Mouse (Mus musculus) liver, embryonic 12.5 days (tissue): ENCODE measurements around the gene Zfp787. TPM values are rescaled to one million over a fixed set of nuclear protein-coding genes. Genes with fewer than 3 reads are reported as not detected.

Experiments
- ATAC-seq: fragments of 200-750 bp; cut with Nextera tagmentation; 2 replicates; pipeline ENCODE4 v1.8.0; 2017; ENCODE audit warnings: moderate number of reproducible peaks, mild to moderate bottlenecking, moderate library complexity
- H3K27ac ChIP-seq: fragments of 300-500 bp; sonication (generic); 2 replicates; pipeline ENCODE4 v1.5.1; 2016; ENCODE audit warnings: mild to moderate bottlenecking
- H3K27me3 ChIP-seq: fragments of 300-500 bp; sonication (generic); replicated peaks from 2 replicates; pipeline ENCODE4 v1.6.1; 2016; ENCODE audit warnings: mild to moderate bottlenecking, moderate library complexity
- H3K36me3 ChIP-seq: fragments of 300-500 bp; sonication (generic); 2 replicates; pipeline ENCODE4 v1.6.1; 2016; ENCODE audit warnings: mild to moderate bottlenecking, moderate library complexity
- H3K4me1 ChIP-seq: fragments of 300-500 bp; sonication (generic); 2 replicates; pipeline ENCODE4 v1.6.1; 2016
- H3K4me2 ChIP-seq: fragments of 300-500 bp; sonication (generic); 2 replicates; pipeline ENCODE4 v1.6.1; 2016; ENCODE audit warnings: mild to moderate bottlenecking, moderate library complexity
- H3K4me3 ChIP-seq: fragments of 300-500 bp; sonication (generic); 2 replicates; pipeline ENCODE4 v1.5.1; 2016; ENCODE audit warnings: mild to moderate bottlenecking, moderate library complexity
- H3K9ac ChIP-seq: fragments of 300-500 bp; sonication (generic); 2 replicates; pipeline ENCODE4 v1.6.1; 2016; ENCODE audit warnings: mild to moderate bottlenecking, moderate library complexity
- H3K9me3 ChIP-seq: fragments of 300-500 bp; sonication (generic); replicated peaks from 2 replicates; pipeline ENCODE4 v1.6.1; 2016; ENCODE audit warnings: mild to moderate bottlenecking, moderate library complexity
- WGBS: fragments of 180-500 bp; shearing (Covaris S2); methylation state at CpG from one replicate; pipeline ENCODE4 v1.1.7; 2016; ENCODE audit not compliant: insufficient replicate concordance; 5-methylcytosine and 5-hydroxymethylcytosine counted together
- polyA plus RNA-seq: library from polyadenylated mRNA; unstranded; fragments of >200 nt; fragmentation: Nextera tagmentation; extraction: Ambion mirVana; gene quantifications from 2 replicates; pipeline ENCODE4 v1.2.1, GENCODE M21; 2016

Zfp787 gene
- polyA plus RNA-seq, 1 experiment from 2014 or later = 18.0 TPM

- H3K27ac ChIP-seq = no peak overlapping the region
- H3K9me3 ChIP-seq = no peaks in the 10 kb centered on the region
- no peak for ATAC-seq
- H3K9ac ChIP-seq = no peak overlapping the region
- 0 out of 2 replicates have a peak, but pooled peaks cover 4% of the 10 kb centered on the region for H3K27me3 ChIP-seq
- H3K4me2 ChIP-seq = no peak overlapping the region
- H3K36me3 ChIP-seq = no peaks in the 10 kb centered on the region
- 42% methylated on average over 3 of the region's 3 CpGs for WGBS
- peaks cover 16% of the 10 kb centered on the region for H3K4me1 ChIP-seq
- no peak overlapping the region for H3K4me3 ChIP-seq
These were observed 5.7 kb upstream of the Zfp787 start for GRCm38 (mm10) chr7:6161541-6161940.

DNA sequence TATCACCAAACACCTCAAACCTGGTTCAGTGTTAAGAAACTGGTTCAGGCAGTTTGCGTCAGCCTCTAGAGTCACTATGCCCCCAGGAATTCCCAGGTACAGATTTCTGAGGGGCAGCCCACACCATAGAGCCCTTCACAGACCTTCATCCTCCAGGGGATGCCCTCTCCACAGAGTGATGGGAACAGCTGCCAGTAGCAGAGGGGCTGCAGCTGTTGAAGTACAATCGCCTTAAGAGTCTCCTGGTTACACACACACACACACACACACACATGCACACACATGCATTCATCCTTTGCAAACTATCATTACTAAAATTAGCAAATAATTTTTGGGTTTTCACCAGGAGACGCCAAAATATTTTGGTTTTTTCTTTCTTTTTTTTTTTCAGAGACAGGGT lies 3.8 kb upstream of the Zfp787 start:
- 0 out of 2 replicates have a peak, but pooled peaks cover 4% of the 10 kb centered on the region for H3K27me3 ChIP-seq

DNA sequence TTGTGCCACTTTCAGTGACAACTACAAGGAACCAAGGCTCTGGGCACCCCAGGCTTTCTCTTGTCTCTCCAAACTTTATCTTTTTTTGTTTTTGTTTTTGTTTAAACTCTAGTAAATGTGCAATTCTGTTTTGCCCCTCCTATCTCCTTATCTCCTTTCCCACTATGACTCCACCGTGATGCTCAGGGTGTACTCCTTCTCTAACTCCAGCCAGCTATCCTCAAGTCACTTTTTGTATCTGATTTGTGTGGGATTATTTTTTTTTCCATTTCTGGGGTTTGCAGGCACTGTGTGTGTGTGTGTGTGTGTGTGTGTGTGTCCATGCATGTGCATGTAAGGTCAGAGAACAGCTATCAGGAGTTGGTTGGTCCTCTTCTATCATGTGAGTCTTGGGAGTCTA lies 1.7 kb upstream of the Zfp787 start:
- H3K4me3 ChIP-seq = 0 out of 2 replicates have a peak overlapping the region, but pooled peaks have one; percentile 11
- WGBS = 8% methylated on average over 1 of the region's 1 CpGs

More for the DNA sequence above, 3.8 kb upstream of the Zfp787 start:
- Histone ChIP-seq H3K4me3 (no peak overlapping the region), H3K4me1 (peaks cover 25% of the 10 kb centered on the region), H3K9ac (no peak overlapping the region), H3K9me3 (no peaks in the 10 kb centered on the region), H3K36me3 (no peaks in the 10 kb centered on the region), H3K4me2 (no peak overlapping the region), H3K27ac (no peak overlapping the region)
- ATAC-seq = no peak
- WGBS = 62% methylated on average over 3 of the region's 3 CpGs

GRCm38 (mm10) chr7:6156901-6157472 lies 1.2 kb upstream of the Zfp787 start:
- WGBS = 28% methylated on average over 9 of the region's 9 CpGs
- peak overlapping the region; percentile 82 for H3K4me3 ChIP-seq
- H3K4me2 ChIP-seq = peak overlapping the region; percentile 92
- no peaks in the 10 kb centered on the region for H3K36me3 ChIP-seq
- peaks cover 49% of the 10 kb centered on the region for H3K4me1 ChIP-seq
- no peak for ATAC-seq
- H3K27ac ChIP-seq = peak overlapping the region; percentile 92
- no peaks in the 10 kb centered on the region for H3K27me3 ChIP-seq
- H3K9ac ChIP-seq = peak overlapping the region; percentile 91
- no peaks in the 10 kb centered on the region for H3K9me3 ChIP-seq

More for the DNA sequence above, 1.7 kb upstream of the Zfp787 start:
- Histone ChIP-seq H3K4me1 (peaks cover 45% of the 10 kb centered on the region), H3K9ac (peak overlapping the region; percentile 91), H3K4me2 (peak overlapping the region; percentile 92), H3K9me3 (no peaks in the 10 kb centered on the region), H3K27ac (peak overlapping the region; percentile 92), H3K27me3 (no peaks in the 10 kb centered on the region), H3K36me3 (no peaks in the 10 kb centered on the region)
- no peak for ATAC-seq

DNA sequence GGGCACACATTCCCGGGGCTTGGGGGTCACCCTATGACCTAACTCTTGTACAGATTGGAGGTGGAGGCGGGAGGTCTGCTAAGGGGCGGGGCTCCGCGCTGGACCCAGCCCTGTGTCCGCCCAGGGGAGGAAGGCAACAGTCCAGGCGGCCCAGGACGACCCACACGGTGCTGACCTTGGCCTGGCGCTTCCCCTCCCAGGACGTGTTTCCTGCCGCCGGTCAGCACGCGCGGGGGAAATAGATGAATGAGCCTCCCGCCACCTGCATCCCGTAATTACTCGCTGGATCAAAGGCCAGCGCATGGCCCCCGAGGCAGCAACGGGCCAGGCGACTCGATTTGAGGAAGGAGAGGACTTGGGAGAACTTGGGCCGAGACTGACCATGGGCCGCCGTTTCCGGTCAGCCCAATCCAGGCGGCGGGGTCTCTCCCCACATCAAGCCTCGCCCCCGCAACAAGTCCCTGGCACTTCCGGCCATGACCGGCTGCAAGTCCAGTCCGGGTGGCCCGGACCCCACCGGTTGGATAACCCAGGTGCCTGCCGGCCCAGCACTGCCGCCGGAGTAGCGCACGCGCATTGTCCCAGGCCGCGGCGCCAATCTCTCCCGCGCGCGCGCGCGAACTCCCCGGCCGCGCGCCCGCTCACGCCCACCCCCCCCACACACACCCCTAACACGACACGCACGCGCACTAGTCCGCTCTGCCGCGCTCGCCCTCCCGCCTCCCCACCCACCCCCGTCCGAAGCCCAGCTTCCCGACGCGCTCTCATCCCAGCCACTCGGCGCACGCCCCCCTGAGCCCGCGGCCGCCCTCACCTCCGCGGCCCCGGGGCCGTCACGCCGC lies 545 bp downstream of the Zfp787 start:
- no peaks in the 10 kb centered on the region for H3K36me3 ChIP-seq
- H3K27ac ChIP-seq = peak overlapping the region; percentile 92
- H3K27me3 ChIP-seq = no peaks in the 10 kb centered on the region
- H3K9me3 ChIP-seq = no peaks in the 10 kb centered on the region
- H3K4me2 ChIP-seq = peak overlapping the region; percentile 92
- peak overlapping the region; percentile 82 for H3K4me3 ChIP-seq
- H3K4me1 ChIP-seq = peaks cover 63% of the 10 kb centered on the region
- H3K9ac ChIP-seq = peak overlapping the region; percentile 91
- peak; percentile 69 for ATAC-seq
- WGBS = under 1% methylated on average over 80 of the region's 85 CpGs

DNA sequence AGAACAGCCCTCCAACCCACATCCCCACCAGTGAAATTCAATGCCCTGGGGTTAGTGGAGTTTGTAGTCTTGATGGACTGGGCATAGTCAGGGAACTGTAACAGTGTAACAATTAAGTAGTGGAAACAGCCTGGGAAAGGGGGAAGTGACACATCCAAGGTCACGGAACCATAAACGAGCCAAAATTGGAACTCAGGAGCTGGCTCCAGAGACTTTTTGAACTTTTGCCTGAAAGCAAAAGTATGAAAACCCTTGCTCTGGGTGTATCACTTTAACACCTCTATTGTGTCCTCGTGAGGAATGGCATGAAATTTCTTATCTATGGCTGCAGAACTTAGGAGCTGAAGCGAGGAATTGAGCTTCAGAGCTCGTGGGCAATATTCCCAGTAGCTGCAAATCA lies 1.6 kb downstream of the Zfp787 start:
- no peak for ATAC-seq
- H3K27ac ChIP-seq = peak overlapping the region; percentile 92
- no peaks in the 10 kb centered on the region for H3K27me3 ChIP-seq
- peak overlapping the region; percentile 92 for H3K4me2 ChIP-seq
- H3K9me3 ChIP-seq = no peaks in the 10 kb centered on the region
- 38% methylated on average over 5 of the region's 5 CpGs for WGBS
- H3K4me1 ChIP-seq = peaks cover 69% of the 10 kb centered on the region
- H3K4me3 ChIP-seq = peak overlapping the region; percentile 82
- H3K9ac ChIP-seq = peak overlapping the region; percentile 91
- no peaks in the 10 kb centered on the region for H3K36me3 ChIP-seq

GRCm38 (mm10) chr7:6153131-6153530 lies 2.7 kb downstream of the Zfp787 start:
- no peak overlapping the region for H3K4me3 ChIP-seq
- no peak for ATAC-seq
- H3K9me3 ChIP-seq = no peaks in the 10 kb centered on the region
- H3K9ac ChIP-seq = no peak overlapping the region
- peaks cover 79% of the 10 kb centered on the region for H3K4me1 ChIP-seq
- no peak overlapping the region for H3K4me2 ChIP-seq
- H3K27ac ChIP-seq = no peak overlapping the region
- H3K36me3 ChIP-seq = no peaks in the 10 kb centered on the region
- no peaks in the 10 kb centered on the region for H3K27me3 ChIP-seq
- 76% methylated on average over 3 of the region's 3 CpGs for WGBS

- no peaks in the 10 kb centered on the region for H3K36me3 ChIP-seq
- peaks cover 79% of the 10 kb centered on the region for H3K4me1 ChIP-seq
- 70% methylated on average over 3 of the region's 3 CpGs for WGBS
- no peak overlapping the region for H3K27ac ChIP-seq
- H3K9ac ChIP-seq = no peak overlapping the region
- ATAC-seq = no peak
- H3K4me3 ChIP-seq = no peak overlapping the region
- H3K27me3 ChIP-seq = no peaks in the 10 kb centered on the region
- no peak overlapping the region for H3K4me2 ChIP-seq
- H3K9me3 ChIP-seq = no peaks in the 10 kb centered on the region
These were observed 3.8 kb downstream of the Zfp787 start for GRCm38 (mm10) chr7:6152036-6152435.

- no peak overlapping the region for H3K27ac ChIP-seq
- no peak overlapping the region for H3K9ac ChIP-seq
- H3K4me1 ChIP-seq = peaks cover 79% of the 10 kb centered on the region
- WGBS = 89% methylated on average over 1 of the region's 1 CpGs
- no peaks in the 10 kb centered on the region for H3K27me3 ChIP-seq
- no peaks in the 10 kb centered on the region for H3K9me3 ChIP-seq
- ATAC-seq = no peak
- H3K4me3 ChIP-seq = no peak overlapping the region
- H3K36me3 ChIP-seq = no peaks in the 10 kb centered on the region
- peak overlapping the region; percentile 4; the same call in 1 of the 2 replicates for H3K4me2 ChIP-seq
These were observed 4.5 kb downstream of the Zfp787 start for GRCm38 (mm10) chr7:6151266-6151665.

GRCm38 (mm10) chr7:6147688-6148087 lies 8.1 kb downstream of the Zfp787 start:
- Histone ChIP-seq H3K9me3 (no peaks in the 10 kb centered on the region), H3K4me1 (peaks cover 80% of the 10 kb centered on the region), H3K27me3 (no peaks in the 10 kb centered on the region), H3K4me2 (no peak overlapping the region), H3K4me3 (no peak overlapping the region), H3K36me3 (no peaks in the 10 kb centered on the region), H3K9ac (no peak overlapping the region), H3K27ac (peak overlapping the region; percentile 27)
- no peak for ATAC-seq
- WGBS = 59% methylated on average over 5 of the region's 5 CpGs

DNA sequence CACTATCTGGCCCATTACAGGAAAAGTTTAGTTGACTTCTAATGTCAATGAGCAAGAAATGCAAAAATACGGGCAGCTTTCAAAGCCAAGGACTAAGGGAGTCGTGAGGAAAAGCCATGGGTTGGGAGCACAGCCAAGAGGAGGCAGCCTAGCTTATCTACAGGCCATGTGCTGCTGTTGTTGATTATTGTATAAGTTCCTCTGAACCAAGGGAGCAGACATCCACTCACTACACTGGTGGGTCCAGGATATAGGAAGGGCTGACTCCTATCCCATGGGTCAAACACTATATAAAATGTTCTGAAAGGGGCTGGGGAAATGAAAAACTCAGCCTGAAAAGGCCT lies 8.8 kb downstream of the Zfp787 start:
- no peak overlapping the region for H3K4me2 ChIP-seq
- WGBS = 29% methylated on average over 2 of the region's 2 CpGs

More for the DNA sequence above, 8.8 kb downstream of the Zfp787 start:
- Histone ChIP-seq H3K9ac (peak overlapping the region; percentile 20; the same call in 1 of the 2 replicates), H3K36me3 (peaks cover 3% of the 10 kb centered on the region), H3K4me1 (peaks cover 74% of the 10 kb centered on the region), H3K27ac (peak overlapping the region; percentile 38), H3K9me3 (no peaks in the 10 kb centered on the region), H3K4me3 (no peak overlapping the region), H3K27me3 (no peaks in the 10 kb centered on the region)
- no peak for ATAC-seq
